Mouse (Mus musculus) stomach, embryonic 14.5 days (tissue): ENCODE measurements around the gene Gm4767. TPM values are rescaled to one million over a fixed set of nuclear protein-coding genes. Genes with fewer than 3 reads are reported as not detected.
"Not testable (repeated sequence)": the region's sequence is repeated elsewhere in the genome, so short reads cannot be mapped to it uniquely, and the experiment has no call there.

ENCODE experiments used
- ATAC-seq: fragments of 200-750 bp; cut with Nextera tagmentation; 2 replicates; pipeline ENCODE4 v1.8.0; 2017; ENCODE audit warnings: low read depth, moderate TSS enrichment; ENCODE audit not compliant: insufficient number of reproducible peaks, insufficient read depth, low FRiP score
- H3K27ac ChIP-seq: fragments of 300-500 bp; sonication (generic); 2 replicates; pipeline ENCODE4 v1.5.1; 2014; ENCODE audit warnings: mild to moderate bottlenecking, low read length, moderate library complexity, mixed read lengths
- H3K27me3 ChIP-seq: fragments of 300-500 bp; sonication (generic); 2 replicates; pipeline ENCODE4 v1.6.1; 2014; ENCODE audit warnings: low read length, control low read depth, mixed read lengths; ENCODE audit not compliant: control insufficient read depth, insufficient read depth
- H3K36me3 ChIP-seq: fragments of 300-500 bp; sonication (generic); 2 replicates; pipeline ENCODE4 v1.6.1; 2014; ENCODE audit warnings: mild to moderate bottlenecking, control low read depth, low read length, moderate library complexity, mixed read lengths; ENCODE audit not compliant: control insufficient read depth, insufficient read depth
- H3K4me1 ChIP-seq: fragments of 300-500 bp; sonication (generic); 2 replicates; pipeline ENCODE4 v1.6.1; 2014; ENCODE audit warnings: low read length, control low read depth, mixed read lengths; ENCODE audit not compliant: control insufficient read depth, insufficient read depth
- H3K4me2 ChIP-seq: fragments of 300-500 bp; sonication (generic); replicated peaks from 2 replicates; pipeline ENCODE4 v1.6.1; 2014; ENCODE audit warnings: low read depth, low read length, control low read depth
- H3K4me3 ChIP-seq: fragments of 300-500 bp; sonication (generic); 2 replicates; pipeline ENCODE4 v1.5.1; 2014; ENCODE audit warnings: low read depth, low read length, control low read depth
- H3K9ac ChIP-seq: fragments of 300-500 bp; sonication (generic); replicated peaks from 2 replicates; pipeline ENCODE4 v1.6.1; 2014; ENCODE audit warnings: low read depth, mild to moderate bottlenecking, control low read depth, low read length, moderate library complexity, mixed read lengths
- H3K9me3 ChIP-seq: fragments of 300-500 bp; sonication (generic); 2 replicates; pipeline ENCODE4 v1.6.1; 2016; ENCODE audit warnings: low read depth, low read length, control low read depth; ENCODE audit not compliant: control insufficient read depth
- WGBS: fragments of 180-500 bp; shearing (Covaris S2); extraction: QIAGEN DNeasy Blood & Tissue Kit; methylation state at CpG from one replicate; pipeline ENCODE4 v1.1.7; 2014; 5-methylcytosine and 5-hydroxymethylcytosine counted together
- polyA plus RNA-seq: library from polyadenylated mRNA; unstranded; fragments of >200 nt; fragmentation: Nextera tagmentation; extraction: Ambion mirVana; gene quantifications from 2 replicates; pipeline ENCODE4 v1.2.1, GENCODE M21; 2014

The Gm4767 gene
- polyA plus RNA-seq: 3.9 and 4.0 TPM in 2 replicates

GRCm38 (mm10) chr10:81811899-81812298 is at the start of gene Gm4767:
Gene Gm4767, plus strand, starts transcription at chr10:81812186.
- not testable (repeated sequence) for H3K4me1 ChIP-seq, H3K27ac ChIP-seq, H3K4me2 ChIP-seq, H3K4me3 ChIP-seq, H3K27me3 ChIP-seq, ATAC-seq, H3K36me3 ChIP-seq, H3K9me3 ChIP-seq, H3K9ac ChIP-seq
- WGBS: 27% methylated on average over 11 of the region's 20 CpGs

DNA sequence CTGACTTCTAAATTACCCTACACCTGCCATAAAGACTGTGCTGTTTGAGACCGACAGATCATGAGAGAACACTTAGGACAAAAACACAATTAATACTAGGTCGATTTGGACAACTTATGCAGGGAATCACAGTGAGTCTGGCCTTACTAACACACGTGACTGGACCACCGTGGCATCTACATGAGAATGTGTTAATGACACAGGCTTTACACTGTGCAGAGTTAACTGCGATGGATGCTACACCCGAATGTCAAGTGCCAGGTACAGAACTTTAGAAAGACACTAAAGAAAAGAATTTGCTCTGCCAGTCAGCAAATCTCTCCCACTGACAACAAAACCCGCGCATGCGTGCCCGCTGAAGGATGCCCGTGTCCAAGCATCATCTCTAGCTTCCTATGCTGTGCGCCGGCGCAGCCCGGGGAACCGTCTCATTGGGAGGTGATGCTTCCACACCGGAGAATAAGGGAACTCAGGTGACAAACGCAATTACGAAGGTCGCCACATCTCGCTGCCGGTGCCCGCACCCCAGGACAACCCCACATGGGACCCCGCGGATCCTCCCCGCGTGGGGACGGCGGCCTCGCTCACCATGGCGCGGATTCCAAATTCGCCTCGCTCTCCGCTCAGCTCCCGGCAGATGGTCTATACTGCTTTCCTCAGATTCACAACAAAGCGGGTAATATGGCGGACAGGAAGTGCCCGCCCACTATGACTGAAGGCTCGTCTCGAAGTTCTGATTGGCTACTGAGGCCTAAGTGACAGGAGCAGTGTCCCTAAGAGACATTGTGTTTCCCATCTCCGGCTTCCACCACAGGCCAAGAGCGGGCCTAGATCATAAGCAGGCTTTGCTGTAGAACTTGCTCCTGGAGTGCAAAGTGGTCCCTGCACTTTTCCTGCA is 41.2 kb upstream of the Gm4767 start, which contains the start of gene Gm3055:
TSS of gene Gm3055 (minus strand) at position 656 of the 898 bp plus-strand sequence.
- H3K4me1 ChIP-seq, H3K27ac ChIP-seq, H3K9me3 ChIP-seq, H3K36me3 ChIP-seq, H3K9ac ChIP-seq, H3K4me3 ChIP-seq, H3K27me3 ChIP-seq, H3K4me2 ChIP-seq: not testable (repeated sequence)
- peak; percentile 93 for ATAC-seq
- WGBS: no CpG with 5 or more reads among the region's 43 CpGs

GRCm38 (mm10) chr10:81771404-81771777 is 40.6 kb upstream of the Gm4767 start:
- not testable (repeated sequence) for H3K9me3 ChIP-seq, ATAC-seq, H3K9ac ChIP-seq, H3K27ac ChIP-seq, H3K4me1 ChIP-seq, H3K27me3 ChIP-seq, H3K36me3 ChIP-seq, H3K4me2 ChIP-seq, H3K4me3 ChIP-seq
- no CpG with 5 or more reads among the region's 3 CpGs for WGBS

DNA sequence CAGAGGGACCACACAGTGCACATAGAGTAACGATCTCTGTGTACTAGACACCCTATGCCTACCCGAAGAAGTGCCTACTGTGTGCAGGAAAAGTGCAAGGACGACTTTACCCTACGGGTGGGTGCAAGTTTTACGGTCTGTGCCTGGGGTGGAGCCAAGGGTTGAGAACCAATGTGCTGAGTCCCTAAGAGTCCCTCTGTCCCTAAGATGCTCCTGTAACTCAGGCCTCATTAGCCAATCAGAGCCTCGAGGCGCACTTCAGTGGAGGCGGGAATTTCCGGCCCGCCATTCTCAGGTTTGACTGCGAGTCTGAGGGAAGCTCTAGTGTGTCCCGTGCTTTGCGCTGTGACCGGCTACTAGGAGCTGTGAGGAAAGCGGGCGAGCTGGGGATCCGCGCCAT is 34.2 kb downstream of the Gm4767 start:
- H3K4me1 ChIP-seq, H3K4me2 ChIP-seq, H3K27me3 ChIP-seq, H3K9ac ChIP-seq, ATAC-seq, H3K36me3 ChIP-seq, H3K27ac ChIP-seq, H3K9me3 ChIP-seq, H3K4me3 ChIP-seq: not testable (repeated sequence)
- WGBS: no CpG with 5 or more reads among the region's 18 CpGs

DNA sequence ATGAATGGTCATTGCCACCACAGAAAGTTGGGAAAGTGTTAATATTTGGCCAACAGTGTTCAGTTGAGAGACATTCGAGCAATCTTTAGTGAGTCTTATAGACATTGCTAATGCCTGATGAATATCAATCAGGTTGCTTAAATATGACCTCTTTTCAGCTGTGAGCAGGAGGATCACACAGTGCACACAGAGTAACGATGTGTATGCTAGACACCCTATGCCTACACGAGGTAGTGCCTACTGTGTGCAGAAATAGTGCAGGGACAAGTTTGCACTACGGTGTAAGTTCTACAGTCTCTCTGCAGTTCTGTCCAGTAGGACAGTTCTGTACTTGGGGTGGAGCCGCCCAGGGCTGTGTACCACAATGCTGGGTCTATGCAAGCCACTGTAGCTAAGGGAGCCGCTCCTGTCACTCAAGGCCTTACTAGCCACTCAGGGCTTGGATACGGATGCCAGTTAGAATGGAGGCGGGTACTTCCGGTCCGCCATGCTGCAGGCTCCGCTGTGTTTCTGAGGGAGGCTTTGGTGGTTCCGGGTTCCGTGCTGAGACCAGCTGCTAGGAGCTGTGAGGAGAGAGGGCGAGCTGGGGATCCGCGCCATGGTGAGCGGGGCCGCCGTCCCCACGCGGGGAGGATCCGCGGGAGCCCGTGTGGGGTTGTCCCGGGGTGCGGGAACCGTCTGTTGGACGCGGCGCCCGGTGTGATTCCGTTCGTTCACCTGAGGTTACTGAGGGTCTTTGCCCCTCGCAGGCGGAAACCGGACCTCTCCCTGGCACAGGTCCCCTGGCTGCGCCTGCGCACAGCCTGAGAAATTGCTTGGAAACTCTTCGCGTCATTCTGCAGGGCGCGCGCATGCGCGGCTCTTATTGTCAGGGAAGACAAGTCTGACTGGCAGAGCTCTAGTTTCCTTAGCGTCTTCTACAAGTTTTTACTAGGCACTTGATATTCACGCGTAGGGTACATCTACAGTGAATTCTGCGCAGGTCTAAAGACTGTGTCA is 51.7 kb downstream of the Gm4767 start, which contains the start of gene Gm32687:
TSS of gene Gm32687 (plus strand) at position 526 of the 999 bp plus-strand sequence.
- H3K27me3 ChIP-seq, H3K4me3 ChIP-seq, H3K27ac ChIP-seq, H3K4me2 ChIP-seq, H3K9ac ChIP-seq, H3K9me3 ChIP-seq, H3K4me1 ChIP-seq, H3K36me3 ChIP-seq: not testable (repeated sequence)
- 34% methylated on average over 4 of the region's 49 CpGs for WGBS
- peak; percentile 100 for ATAC-seq

Other genes with a start within 250 kb of the Gm4767 start
- 17.7 and 19.1 TPM in 2 replicates for gene Tle2, start 237.6 kb upstream of the Gm4767 start, polyA plus RNA-seq
- gene Tle6, start 211.1 kb upstream of the Gm4767 start, polyA plus RNA-seq: 14.3 and 18.2 TPM in 2 replicates
- 0.57 and 0.69 TPM in 2 replicates for gene BC025920, start 205.9 kb upstream of the Gm4767 start, polyA plus RNA-seq
- gene Sirt6, start 184.4 kb upstream of the Gm4767 start, polyA plus RNA-seq: 33.4 and 43.4 TPM in 2 replicates
- 7.8 and 9.1 TPM in 2 replicates for gene Ankrd24, start 183.6 kb upstream of the Gm4767 start, polyA plus RNA-seq
- gene Gm10778, start 163.1 kb upstream of the Gm4767 start, polyA plus RNA-seq: 6.0 and 6.3 TPM in 2 replicates
- gene Zfp433, start 107.4 kb upstream of the Gm4767 start, polyA plus RNA-seq: 22.1 and 23.8 TPM in 2 replicates
- 13.9 and 15.3 TPM in 2 replicates for gene Gm3055, start 41.0 kb upstream of the Gm4767 start, polyA plus RNA-seq
- gene Gm32687, start 51.7 kb downstream of the Gm4767 start, polyA plus RNA-seq: 12.4 and 13.6 TPM in 2 replicates
- gene Zfp781, start 118.3 kb downstream of the Gm4767 start, polyA plus RNA-seq: 4.4 and 5.2 TPM in 2 replicates
- gene Zfp873, start 235.9 kb downstream of the Gm4767 start, polyA plus RNA-seq: 19.5 and 21.2 TPM in 2 replicates